16 mouse cellular contexts compared by ENCODE assay signal in genomic region chr12:4015255-4015654, GRCm38 (mm10).
"Had no signal": no experiment of that assay in that cellular context is flagged by ENCODE, and none has a peak within 500 bp of the region (broad histone marks: within the 10 kb centered on the region; RNA-seq: fewer than 3 reads in every experiment).

No protein-coding gene starts in this region.

- H3K9ac ChIP-seq: limb, embryonic 15.5 days; liver, embryonic 12.5 days; lung, embryonic 14.5 days; neural tube, embryonic 12.5 days; stomach, embryonic 15.5 days had no signal

- H3K4me2 ChIP-seq: limb, embryonic 15.5 days; liver, embryonic 12.5 days; lung, embryonic 14.5 days; neural tube, embryonic 12.5 days; stomach, embryonic 15.5 days had no signal

- H3K4me1 ChIP-seq: limb, embryonic 15.5 days; liver, embryonic 12.5 days; stomach, embryonic 15.5 days had no signal

- H3K27ac ChIP-seq: kidney, postnatal 0 days; limb, embryonic 15.5 days; liver, embryonic 12.5 days; midbrain, embryonic 10.5 days; neural tube, embryonic 12.5 days; stomach, embryonic 15.5 days had no signal

- H3K36me3 ChIP-seq: limb, embryonic 15.5 days; liver, embryonic 12.5 days; midbrain, embryonic 10.5 days; neural tube, embryonic 12.5 days; stomach, embryonic 15.5 days had no signal

- H3K4me3 ChIP-seq: limb, embryonic 15.5 days; liver, embryonic 12.5 days; midbrain, embryonic 10.5 days; myocyte; neural tube, embryonic 12.5 days; stomach, embryonic 15.5 days had no signal

- H3K9me3 ChIP-seq: limb, embryonic 15.5 days; liver, embryonic 12.5 days; midbrain, embryonic 10.5 days; neural tube, embryonic 12.5 days; stomach, embryonic 15.5 days had no signal

- ATAC-seq: liver, embryonic 12.5 days had no signal

- H3K27me3 ChIP-seq: limb, embryonic 15.5 days; liver, embryonic 12.5 days; neural tube, embryonic 12.5 days; stomach, embryonic 15.5 days had no signal

- DNase-seq: kidney, adult 9 months; kidney, postnatal 36 days; lung, embryonic 14.5 days; lung, postnatal 10 days; lung, postnatal 4 days; midbrain, embryonic 14.5 days; retina, postnatal 1 day; thymus, adult 2 months; thymus, postnatal 25 days had no signal
